Mouse (Mus musculus) fibroblast of lung, adult 2 months (primary cell): Measurements from ENCODE around the gene Vil1.

Experiments
- DNase-seq: peaks from one replicate; pipeline ENCODE4 v3.0.0-alpha.2; 2011; ENCODE audit warnings: low read depth

Gene Vil1

DNA sequence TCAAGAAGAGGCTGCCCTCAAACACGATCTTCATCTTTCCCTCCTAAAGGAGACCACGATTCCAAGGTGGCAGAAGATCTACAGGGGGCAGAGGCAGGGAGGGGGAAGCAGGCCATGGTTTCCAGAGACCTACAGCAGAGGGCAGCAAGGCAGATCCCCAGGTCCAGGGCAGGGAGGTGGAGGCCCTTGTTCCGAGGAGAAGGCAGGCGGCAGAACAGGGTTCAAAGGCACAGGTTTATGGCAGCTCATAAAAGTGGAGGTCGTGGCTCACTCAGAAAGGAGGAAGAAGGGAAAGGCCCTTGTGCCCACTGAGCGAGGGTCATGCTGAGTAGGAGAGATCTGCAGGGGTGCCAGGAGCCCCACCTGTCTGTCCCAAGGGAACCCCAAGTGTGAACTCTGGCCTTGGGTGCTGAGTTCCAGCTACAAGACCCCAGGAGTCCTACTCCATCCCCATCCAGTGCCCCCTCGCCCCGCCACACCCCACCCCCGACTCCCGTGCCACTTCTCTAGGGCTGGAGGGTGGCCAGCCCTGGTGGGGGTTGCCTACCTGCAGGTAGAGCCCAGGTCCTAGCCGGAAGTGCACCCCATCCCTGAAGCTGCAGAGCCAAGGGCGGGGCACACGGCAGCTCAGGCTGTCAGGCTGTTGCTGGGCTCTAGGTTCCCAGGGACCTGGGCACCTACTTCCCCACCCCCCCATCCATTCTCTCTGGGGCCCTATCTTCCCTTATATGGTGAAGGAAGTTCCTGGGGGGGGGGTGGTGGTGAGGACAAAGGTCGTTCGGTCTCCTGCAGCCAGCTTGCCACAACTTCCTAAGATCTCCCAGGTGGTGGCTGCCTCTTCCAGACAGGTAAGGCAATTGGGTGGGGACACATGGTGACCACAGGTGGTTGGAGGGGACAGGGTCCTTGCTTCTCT is at the start of gene Vil1:
Gene Vil1 (plus strand): TSS at position 788 of the 916 bp plus-strand sequence.
- DNase-seq, result no peak

DNA sequence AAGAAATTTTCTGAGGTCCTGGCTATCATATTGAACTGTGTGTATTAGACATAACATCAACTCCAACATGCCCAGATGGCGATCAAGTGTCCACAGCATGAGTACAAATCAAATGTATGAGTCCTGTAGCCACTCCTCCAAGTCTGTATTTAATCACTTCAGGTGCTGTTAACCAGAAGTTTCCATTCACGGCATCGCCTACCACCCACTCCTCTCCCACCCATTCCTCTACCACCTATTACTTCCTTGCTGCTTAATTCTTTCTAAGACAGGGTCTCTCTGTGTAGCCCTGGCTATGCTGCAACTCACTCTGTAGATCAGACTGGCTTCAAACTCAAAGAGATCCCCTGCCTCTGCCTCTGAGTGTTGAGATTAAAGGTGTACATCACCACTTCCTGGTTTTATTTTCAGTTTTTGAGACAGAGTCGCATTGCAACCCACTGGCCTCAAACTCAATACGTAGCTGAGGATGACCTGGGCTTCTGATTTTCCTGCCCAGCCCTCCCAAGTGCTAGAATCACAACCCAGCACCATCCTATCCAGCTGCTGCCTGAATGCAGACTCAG is 49.1 kb upstream of the Vil1 start:
- no peak for DNase-seq

DNA sequence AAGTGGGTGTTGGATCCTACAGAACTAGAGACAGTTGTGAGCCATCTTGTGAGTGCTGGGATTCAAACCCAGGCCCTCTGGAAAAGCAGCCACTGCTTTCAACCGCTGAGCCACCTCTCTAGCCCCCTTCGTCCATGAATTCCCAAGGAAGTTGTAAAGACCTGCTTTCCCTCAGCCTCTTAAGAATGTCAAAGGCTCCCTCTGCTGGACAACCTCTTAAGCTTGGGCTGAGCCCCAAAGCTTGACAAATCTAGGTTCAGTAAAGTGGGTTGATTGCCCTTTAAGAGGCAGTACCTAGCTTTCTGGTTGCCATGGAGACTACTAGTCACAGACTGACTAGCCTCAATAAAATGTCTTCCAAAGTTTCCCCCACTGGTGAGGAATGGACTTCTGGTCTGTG is 47.4 kb upstream of the Vil1 start, which contains the start of gene Catip:
Gene Catip (plus strand): TSS at position 297 of the 400 bp plus-strand sequence.
- peak; percentile 81 for DNase-seq

DNA sequence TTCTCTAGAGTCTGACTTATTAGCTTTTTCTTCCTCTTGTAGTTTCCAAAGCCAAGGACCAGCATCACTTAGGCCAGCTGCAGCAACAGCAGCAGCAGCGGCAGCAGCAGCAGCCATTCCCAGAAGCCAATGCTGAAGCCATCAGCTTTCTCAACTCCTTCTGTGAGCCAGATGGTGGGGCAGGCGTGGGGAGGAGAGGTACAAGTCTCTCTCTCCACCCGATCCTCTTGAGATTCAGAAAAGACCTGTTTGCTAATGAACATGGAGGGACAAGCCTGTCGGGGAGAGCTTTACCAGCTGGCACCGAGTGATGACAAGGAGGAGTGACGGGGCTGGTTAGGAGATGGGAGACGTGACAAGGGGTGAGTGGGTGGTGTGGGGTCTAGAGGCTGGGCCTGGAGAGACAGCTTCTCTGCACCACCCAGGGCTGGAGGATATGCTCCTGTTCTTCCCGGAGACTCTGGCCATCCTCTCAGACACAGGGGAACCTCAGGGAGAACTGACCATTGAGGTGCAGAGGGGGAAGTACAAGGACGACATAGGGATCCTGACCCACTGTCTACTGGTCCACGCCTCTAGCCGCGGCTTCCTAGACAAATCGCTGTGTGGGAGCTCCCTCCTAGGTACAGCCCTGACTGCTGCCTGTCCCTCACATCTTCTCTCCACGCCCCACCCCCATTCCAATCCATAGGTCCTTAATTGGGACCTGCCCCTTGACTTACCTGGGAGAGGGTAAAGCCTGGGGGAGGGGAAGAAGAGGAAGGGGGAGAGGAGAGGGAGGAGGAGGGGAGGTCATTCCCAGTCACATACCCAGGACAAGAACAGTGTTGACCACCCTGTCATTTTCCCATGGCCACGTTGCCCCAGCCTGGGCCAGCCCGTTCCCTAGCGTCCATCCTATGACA is 46.6 kb upstream of the Vil1 start:
- no peak for DNase-seq

DNA sequence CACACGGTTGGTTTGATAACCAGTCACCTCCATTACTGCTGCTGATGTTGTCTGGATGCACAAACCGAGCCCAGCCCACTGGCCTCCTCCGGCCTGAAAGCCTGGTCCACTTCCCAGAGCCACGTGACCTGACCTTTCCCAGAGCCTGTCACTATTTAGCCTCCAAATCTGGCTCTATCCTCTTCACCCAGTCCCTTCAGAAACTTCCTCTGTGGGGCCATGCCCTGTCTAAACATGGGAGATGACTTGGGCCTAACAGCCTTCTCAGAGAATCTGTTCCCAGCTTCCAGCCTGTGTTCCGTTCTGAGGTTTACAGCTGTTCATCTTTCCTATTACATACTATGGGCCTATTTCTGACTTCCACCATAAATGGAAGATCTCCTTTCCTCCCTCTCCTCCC is 45.7 kb upstream of the Vil1 start:
- DNase-seq, result no peak

DNA sequence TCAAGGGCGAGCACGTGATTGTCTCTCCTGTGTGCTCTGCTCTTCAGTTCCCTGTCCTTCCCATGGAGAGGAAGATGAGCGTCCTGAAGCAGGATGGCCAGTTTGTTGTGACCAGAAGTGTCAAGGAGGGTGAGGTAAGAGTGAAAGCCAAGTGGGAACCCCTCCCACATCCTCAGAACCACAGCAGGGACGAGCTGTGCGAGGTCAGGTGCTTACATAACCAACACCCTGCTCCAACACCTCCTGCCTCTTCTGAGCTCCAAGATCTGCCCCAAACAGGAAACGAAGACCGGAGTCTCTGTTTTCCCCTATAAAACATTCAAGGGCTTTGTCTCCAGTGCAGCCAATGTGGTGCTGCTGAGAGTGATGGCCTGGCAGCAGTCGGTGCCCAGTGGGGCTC is 44.9 kb upstream of the Vil1 start:
- DNase-seq, result no peak

DNA sequence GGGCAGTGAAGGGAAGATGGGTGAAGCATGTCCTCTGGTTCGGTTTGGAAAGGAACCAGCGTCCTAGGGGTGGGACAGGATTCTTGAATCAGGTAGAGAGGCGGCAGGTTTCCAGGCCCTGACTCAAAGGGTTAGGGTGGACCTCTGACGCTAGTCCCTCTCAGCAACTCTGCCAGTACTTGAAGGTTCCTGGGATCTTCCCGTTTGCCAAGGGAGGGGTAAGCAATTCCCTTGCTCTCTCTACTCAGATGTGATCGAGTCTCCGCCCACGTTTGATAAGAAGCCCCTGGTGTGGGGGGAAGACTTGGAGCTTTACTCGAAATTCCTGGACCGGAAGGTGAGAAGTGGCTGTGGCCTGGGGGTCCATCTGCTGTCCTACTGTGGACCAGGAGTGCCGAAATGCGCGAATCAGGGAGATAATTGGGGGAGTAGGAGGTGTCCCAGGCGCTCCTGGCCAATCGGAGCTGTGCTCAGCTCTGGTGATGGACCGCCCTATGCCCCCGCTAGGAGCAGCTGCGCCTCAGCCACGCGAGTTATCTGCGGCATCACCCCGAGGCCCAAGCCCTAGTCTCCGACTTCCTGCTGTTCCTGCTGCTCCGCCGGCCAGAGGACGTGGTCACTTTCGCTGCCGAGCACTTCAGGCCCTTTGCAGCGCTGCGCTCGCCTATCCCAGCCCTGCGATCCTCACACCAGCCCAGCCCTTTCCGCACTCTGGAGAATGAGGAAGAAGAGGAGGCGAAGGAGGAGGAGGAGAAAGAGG is 41.1 kb upstream of the Vil1 start:
- no peak for DNase-seq

DNA sequence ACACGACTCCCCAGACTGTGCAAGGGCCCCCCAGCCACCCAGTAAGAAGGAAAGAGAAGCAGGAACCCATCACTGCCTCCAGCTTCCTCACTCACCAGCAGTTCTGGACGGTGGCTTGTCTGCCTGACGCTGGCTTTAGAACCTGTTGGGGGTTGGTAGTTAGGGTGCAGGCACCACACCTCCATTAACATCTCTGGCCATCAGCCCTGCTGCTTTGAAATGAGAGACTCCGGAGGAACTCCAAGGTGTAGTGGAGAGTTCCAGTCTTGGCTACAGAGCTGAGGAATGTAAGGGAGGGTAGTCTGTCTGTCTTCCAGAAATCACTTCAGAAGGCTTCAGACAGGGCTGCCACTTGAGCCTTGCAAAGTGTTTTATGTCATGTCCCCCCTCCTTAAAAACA is 39.1 kb upstream of the Vil1 start:
- DNase-seq, result no peak

DNA sequence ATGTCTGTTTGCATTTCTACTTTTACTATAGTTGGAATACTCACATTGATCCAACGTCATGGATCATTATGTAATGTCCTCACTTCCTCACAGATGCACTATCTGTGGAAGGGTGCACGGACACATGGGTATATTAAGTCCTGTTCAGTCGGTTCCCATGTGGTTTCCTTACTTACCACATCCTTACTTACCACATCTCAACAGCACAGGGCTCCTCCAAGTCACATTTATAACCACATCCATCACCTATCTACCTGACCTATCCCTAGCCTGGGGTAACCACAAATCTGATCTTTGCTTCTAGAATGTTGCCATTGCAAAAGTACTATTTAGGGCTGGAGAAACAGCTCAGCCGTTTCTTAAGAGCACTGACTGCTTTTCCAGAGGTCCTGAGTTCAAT is 35.8 kb upstream of the Vil1 start:
- DNase-seq, result no peak

DNA sequence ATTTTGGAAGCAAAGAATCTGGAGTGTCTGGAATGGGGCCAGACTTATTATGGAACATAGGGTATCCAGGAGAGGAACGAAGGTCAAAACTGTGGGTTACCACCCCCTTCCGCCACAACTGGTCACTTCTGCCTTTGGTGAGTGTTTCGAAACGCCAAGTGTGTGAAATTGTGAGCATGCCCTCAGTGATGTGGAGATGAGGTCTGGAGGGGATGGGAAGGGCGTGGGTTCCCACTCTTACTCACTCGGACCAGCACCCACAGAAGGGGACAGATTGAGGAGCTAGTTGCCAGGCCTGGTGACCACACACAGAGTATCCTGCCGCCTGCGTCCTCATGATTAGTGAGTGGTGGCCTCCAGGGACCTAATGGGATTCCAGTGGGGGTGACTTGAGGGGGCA is 34.2 kb upstream of the Vil1 start, which contains the start of gene Slc11a1:
Gene Slc11a1 (plus strand): TSS at position 216 of the 400 bp plus-strand sequence.
- DNase-seq, result no peak

DNA sequence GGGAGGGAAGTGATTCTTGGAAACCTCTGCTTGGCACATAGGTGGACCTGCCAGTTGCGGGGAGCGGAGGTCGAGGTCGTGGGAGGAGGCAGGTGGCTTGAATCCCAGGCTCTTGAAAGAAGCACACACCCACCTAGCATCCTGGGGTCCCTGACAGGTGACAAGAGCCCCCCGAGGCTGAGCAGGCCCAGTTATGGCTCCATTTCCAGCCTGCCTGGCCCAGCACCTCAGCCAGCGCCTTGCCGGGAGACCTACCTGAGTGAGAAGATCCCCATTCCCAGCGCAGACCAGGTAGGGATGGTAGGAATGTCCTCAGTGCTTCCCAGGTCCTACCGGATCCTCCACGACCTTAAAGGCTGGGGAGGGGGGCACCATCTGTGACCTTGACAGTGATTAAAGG is 33.6 kb upstream of the Vil1 start:
- DNase-seq, result no peak

DNA sequence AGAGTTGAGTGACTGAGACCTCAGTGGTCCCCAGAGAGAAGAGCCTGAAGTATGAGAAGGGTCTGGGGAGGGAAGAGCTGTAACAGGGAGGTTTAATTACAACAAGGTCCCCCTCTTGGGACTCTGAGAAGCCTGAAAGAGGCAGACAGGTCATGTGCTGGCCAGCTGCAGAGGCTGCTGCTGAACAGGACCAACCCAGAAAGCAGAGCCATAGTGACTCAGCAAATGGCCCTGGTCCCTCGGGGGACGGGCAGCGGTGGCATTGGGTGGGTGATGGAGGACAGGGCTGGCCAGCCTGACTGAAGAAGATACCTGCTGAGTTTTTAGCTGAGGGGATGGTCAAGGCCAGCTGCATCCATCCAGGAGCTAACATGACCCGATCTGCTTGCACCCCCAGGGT is 32.8 kb upstream of the Vil1 start:
- DNase-seq, result no peak

DNA sequence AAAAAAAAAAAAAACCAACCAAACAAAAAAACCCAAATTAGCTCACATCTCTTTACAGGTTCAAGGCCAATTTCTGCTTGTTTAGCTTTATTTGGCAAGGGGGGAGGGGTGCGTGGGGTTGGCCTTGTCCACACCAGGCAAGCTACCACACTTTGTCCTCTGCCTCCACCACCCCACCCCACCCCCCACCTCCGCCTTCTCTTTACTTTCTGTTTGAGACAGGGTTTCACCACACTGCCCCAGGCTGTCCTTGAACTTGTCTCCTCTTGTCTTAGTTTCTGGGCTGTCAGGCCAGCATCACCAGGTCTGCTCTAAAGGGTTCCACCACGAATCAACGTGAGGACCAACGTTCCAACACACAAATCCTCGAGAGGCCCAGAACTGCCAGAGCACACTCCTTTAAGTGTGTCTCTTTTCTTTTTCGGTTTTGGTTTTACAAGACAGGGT is 30.1 kb upstream of the Vil1 start:
- no peak for DNase-seq

DNA sequence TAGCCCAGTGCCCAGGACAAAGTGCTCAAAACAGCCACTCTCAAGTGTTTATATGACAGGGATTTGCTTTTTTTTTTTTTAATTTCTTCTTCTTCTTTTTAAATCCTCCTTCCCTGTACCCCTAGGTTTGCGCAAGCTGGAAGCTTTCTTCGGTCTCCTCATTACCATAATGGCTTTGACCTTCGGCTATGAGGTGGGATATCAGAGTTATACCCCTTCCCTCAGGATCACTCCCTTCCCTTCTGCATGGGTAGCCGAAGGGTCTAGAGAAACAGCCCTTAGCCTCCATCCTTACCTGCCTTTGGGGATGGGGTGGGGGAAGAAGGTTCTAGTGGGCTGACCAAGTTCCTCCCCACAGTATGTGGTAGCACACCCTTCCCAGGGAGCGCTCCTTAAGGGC is 28.7 kb upstream of the Vil1 start:
- no peak for DNase-seq

DNA sequence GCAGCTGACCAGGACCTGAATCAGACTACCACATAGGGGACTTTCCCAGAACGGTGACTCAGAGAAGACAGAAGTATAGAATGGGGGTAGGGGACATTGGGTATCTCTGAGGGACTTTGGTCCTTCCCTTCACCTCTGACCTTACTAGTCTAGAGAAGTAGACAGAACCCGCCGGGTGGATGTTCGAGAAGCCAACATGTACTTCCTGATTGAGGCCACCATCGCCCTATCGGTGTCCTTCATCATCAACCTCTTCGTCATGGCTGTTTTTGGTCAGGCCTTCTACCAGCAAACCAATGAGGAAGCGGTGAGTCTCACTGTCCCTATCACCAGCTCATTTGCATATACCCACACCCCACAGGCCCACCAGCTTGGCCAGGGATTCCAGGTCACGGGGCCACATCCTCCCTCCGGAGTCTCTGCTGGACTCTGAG is 27.6 kb upstream of the Vil1 start:
- DNase-seq, result no peak

DNA sequence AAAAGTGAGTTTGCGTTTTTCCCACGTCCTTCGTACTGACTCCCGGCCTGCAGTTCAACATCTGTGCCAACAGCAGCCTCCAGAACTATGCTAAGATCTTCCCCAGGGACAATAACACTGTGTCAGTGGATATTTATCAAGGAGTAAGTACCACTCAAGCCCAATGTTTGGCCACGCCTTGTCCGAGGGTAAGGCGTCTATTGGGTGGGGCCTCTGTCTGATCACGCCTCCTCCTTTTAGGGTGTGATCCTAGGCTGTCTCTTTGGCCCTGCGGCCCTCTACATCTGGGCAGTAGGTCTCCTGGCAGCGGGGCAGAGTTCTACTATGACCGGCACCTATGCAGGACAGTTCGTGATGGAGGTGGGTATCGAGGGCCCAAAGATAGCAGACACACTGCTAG is 25.8 kb upstream of the Vil1 start:
- no peak for DNase-seq

DNA sequence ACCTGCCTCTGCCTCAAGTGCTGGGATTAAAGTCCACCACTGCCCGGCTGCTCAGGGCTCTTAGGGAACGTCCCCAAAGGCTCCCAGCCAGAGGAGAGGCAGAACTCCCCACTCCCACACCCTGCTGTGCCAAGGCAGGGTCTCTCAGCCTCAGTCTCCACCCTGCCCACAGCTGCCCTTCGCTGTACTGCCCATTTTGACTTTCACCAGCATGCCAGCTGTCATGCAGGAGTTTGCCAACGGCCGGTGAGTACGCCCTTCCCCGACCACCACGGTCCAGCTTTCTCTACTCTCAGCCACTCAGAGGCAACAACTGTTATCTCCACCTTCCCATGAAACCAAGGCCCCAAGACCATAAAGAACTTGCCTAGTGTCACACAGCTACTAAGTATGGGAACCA is 24.7 kb upstream of the Vil1 start:
- no peak for DNase-seq

DNA sequence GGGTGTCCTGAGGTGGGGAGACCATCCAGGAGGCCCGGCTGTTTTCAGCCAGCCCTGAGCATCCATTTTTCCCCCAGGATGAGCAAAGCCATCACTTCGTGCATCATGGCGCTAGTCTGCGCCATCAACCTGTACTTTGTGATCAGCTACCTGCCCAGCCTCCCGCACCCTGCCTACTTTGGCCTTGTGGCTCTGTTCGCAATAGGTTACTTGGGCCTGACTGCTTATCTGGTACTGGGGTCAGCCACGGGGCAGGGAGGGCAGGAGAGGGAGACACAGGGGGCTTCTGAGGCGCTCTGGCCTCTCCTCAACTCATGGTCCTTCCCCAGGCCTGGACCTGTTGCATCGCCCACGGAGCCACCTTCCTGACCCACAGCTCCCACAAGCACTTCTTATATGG is 24.1 kb upstream of the Vil1 start:
- no peak for DNase-seq

DNA sequence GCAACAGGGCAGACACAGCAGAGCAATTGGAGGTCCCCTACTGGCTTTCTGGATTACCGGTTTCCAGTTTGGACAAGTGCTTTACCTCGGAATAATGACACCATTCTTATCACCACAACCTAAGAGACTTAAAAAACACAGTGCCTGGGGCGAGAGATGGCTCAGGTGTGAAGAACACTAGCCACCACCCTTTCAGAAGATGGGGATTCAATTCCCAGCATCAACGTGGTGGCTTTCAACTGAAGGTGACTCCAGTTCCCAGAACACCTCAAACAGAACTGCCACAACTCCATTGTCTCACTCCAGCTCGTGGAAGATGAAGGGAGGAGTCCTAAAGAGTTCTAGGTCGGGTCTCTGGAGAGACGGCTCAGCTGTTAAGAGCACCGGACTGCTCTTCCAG is 23.6 kb upstream of the Vil1 start:
- no peak for DNase-seq

DNA sequence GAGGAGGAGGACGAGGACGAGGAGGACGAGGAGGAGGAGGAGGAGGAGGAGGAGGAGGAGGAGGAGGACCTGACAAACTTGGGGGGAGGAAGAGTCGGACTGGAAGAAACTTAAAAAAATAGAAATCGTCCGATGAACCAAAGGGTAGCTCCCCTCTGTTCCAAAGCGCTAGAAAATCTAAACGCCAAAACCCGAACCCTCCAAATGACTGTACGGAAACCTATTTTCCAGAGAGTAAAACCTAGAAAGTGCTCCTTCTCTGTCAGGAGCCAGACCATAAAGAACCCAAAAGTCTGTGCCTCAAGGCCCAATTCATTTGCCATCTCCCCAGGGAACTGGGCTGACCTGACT is 22.8 kb upstream of the Vil1 start:
- DNase-seq, result no peak

DNA sequence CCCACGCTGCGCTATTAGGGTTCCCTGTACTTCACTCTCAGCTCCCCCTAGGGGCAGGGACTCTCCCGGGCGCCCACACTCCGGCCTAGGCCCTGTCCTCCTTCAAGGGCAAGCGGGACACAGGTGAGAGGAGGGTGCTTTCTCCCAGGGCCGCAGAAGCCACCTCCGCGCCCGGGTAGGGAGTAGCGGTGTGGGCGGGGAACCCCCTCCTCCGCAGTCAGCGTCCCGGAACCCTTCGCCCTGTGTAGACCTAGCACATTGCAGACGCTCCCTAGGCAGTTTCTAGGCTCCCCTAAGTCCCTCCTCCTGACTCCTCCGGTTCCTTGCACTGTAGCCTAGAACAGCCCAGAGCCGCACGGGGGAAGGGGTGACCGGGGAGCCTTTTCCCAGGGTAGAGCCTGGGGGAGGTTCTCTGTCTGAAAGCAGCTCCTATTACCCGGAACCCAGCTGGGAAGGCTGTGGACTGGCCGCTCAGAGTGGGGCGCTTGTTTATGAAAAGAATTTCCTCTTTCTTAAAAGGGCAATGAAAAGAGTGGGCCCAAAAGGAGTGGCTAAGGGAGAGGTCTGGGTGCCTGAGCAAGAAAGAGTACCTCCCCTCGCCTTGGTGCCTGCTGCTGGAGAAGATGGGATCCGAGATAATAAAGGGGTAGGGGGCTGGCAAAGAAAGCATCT is 22.3 kb upstream of the Vil1 start:
- peak; percentile 93 for DNase-seq
